Mouse (Mus musculus) C2C12 (cell line): ENCODE results near the gene Kalrn.

Experiments
- CTCF ChIP-seq: IDR thresholded peaks from one replicate; pipeline ENCODE4 v1.5.1; 2011; ENCODE audit not compliant: control insufficient read depth, insufficient read depth, insufficient read length
- MAX ChIP-seq: IDR thresholded peaks from one replicate; pipeline ENCODE4 v1.6.1; 2011; ENCODE audit warnings: mild to moderate bottlenecking, control low read depth
- MYOD1 ChIP-seq: IDR thresholded peaks from one replicate; pipeline ENCODE4 v1.6.1; 2011; ENCODE audit warnings: low read depth; ENCODE audit not compliant: control insufficient read depth, insufficient read length
- USF1 ChIP-seq: IDR thresholded peaks from one replicate; pipeline ENCODE4 v1.6.1; 2011; ENCODE audit warnings: low read depth, mild to moderate bottlenecking, control low read depth, moderate library complexity

- no peak for TF ChIP-seq CTCF
- TF ChIP-seq MAX, result no peak
- TF ChIP-seq MYOD1, result no peak
- no peak for TF ChIP-seq USF1
Measured at GRCm38 (mm10) chr16:34329431-34329873, 243.9 kb downstream of the Kalrn start.
